Mouse (Mus musculus): ENCODE data around the gene Siah1a. TPM values are rescaled to one million over a fixed set of nuclear protein-coding genes. Genes with fewer than 3 reads are reported as not detected.

Siah1a gene
- polyA plus RNA-seq, 1 experiment from 2014 or later, result 50.8 TPM

DNA sequence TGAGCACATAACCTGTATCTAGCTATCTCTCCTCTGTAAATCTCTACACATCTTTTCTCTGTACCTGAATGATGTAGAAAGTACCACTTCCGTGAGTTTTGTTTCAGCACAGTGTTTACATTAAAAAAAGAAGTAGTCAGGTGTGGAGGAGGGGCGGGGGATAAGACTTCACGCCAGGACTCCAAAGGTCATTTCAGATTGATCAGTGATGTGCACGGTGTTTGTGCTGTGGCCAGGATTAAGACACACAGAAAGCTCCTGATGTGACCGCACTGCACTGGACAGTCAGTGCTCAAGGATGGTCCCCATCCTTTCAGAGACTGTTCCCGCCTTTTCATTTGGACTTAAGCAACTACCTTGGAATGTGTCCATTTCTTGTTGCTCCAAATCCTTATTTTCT lies 15.0 kb upstream of the Siah1a start:
- no peaks in the 10 kb centered on the region for H3K4me1 ChIP-seq (ENCODE audit: insufficient read depth)
- H3K9ac ChIP-seq, result no peak overlapping the region
- TF ChIP-seq CTCF (IDR thresholded peaks at IDR 0.05; ENCODE audit: low read depth), result no peak
- no peaks in the 10 kb centered on the region for H3K9me3 ChIP-seq (ENCODE audit: low read depth, low read length)
- no peaks in the 10 kb centered on the region for H3K36me3 ChIP-seq (ENCODE audit: insufficient read depth)
- H3K27ac ChIP-seq (ENCODE audit: low read depth), result no peak overlapping the region
- no peak overlapping the region for H3K4me3 ChIP-seq (ENCODE audit: low read depth, low read length)
- 60% methylated on average over 6 of the region's 6 CpGs for WGBS
- H3K4me2 ChIP-seq, result no peak overlapping the region
- ATAC-seq (ENCODE audit: insufficient read depth) (no peak), DNase-seq (no peak)
- no peaks in the 10 kb centered on the region for H3K27me3 ChIP-seq (ENCODE audit: insufficient read depth, low read length)

DNA sequence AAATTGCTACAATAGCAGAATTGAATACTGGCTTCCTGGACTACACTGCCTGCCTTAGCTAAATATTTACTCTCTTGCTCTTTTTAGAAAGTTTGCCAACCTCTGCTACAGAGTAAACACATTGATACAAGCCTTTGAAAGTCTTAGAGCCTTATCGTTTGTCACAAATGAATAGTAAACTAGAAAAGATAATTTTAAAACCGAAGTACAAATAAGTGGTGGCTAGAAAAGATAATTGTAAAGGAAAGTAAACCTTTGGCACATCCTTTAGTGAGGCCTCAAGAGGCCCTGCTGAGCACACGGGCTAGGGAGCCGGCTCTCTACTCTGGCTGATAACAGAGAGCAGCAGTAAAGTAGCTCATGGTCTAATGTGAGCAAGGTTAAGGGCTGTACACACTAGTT lies 13.4 kb upstream of the Siah1a start:
- peak; percentile 77; the same call in 1 of the 2 replicates for ATAC-seq (ENCODE audit: insufficient read depth)
- no peaks in the 10 kb centered on the region for H3K27me3 ChIP-seq (ENCODE audit: insufficient read depth, low read length)
- H3K9ac ChIP-seq, result no peak overlapping the region
- peak overlapping the region; percentile 63 for H3K27ac ChIP-seq (ENCODE audit: low read depth)
- H3K4me1 ChIP-seq (ENCODE audit: insufficient read depth), result no peaks in the 10 kb centered on the region
- H3K36me3 ChIP-seq (ENCODE audit: insufficient read depth), result no peaks in the 10 kb centered on the region
- 12% methylated on average over 4 of the region's 4 CpGs for WGBS
- no peak for TF ChIP-seq CTCF (IDR thresholded peaks at IDR 0.05; ENCODE audit: low read depth)
- H3K4me2 ChIP-seq, result no peak overlapping the region
- DNase-seq, result peak; percentile 73
- H3K4me3 ChIP-seq (ENCODE audit: low read depth, low read length), result no peak overlapping the region
- no peaks in the 10 kb centered on the region for H3K9me3 ChIP-seq (ENCODE audit: low read depth, low read length)

GRCm38 (mm10) chr8:86758651-86759050 lies 12.9 kb upstream of the Siah1a start:
- H3K9me3 ChIP-seq (ENCODE audit: low read depth, low read length), result no peaks in the 10 kb centered on the region
- no peak overlapping the region for H3K4me2 ChIP-seq
- WGBS, result 48% methylated on average over 3 of the region's 3 CpGs
- H3K27ac ChIP-seq (ENCODE audit: low read depth), result no peak overlapping the region
- DNase-seq (peak; percentile 17), ATAC-seq (ENCODE audit: insufficient read depth) (peak; percentile 55; the same call in 1 of the 2 replicates)
- no peaks in the 10 kb centered on the region for H3K27me3 ChIP-seq (ENCODE audit: insufficient read depth, low read length)
- no peak overlapping the region for H3K9ac ChIP-seq
- no peaks in the 10 kb centered on the region for H3K36me3 ChIP-seq (ENCODE audit: insufficient read depth)
- no peak overlapping the region for H3K4me3 ChIP-seq (ENCODE audit: low read depth, low read length)
- TF ChIP-seq CTCF (IDR thresholded peaks at IDR 0.05; ENCODE audit: low read depth), result no peak
- no peaks in the 10 kb centered on the region for H3K4me1 ChIP-seq (ENCODE audit: insufficient read depth)

DNA sequence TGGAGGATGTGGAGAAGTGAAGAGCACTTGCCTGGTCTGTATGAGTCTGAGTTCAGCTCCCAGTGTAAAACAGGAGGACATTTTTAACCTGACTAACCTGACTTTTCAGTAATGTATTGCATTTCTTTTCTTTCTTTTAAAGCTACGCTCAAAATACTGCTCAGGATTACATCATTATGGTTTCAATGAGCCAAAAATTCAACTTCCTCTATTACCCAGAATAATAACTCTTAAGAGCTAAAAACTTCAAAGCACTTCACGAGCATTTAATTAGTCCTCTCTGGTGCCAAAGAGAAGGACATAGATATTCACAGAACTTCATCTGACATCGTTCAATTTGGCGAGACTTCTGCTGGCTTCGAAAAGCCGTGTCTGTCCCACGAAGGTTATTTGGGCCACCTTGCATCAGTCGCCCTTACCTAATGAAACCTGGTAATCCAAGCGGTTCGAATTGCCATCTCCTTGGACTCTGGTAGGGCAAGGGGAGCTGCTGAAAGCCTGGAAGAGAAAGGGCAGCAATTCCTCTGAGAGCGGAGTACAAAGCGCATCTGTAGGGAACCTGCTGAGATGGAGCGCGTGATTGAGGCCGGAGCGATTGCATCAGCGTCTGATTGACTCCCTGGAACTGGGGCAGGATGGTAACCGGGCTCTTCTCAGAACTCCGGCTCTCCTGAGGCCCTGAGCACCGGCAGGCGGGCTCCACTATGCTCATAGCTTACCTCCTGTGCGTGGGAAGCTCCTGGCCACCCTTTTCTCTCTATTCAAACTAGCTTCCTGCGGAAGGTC lies 11.4 kb upstream of the Siah1a start:
- Histone ChIP-seq H3K27me3 (ENCODE audit: insufficient read depth, low read length) (no peaks in the 10 kb centered on the region), H3K4me2 (peak overlapping the region; percentile 35), H3K4me1 (ENCODE audit: insufficient read depth) (no peaks in the 10 kb centered on the region), H3K36me3 (ENCODE audit: insufficient read depth) (no peaks in the 10 kb centered on the region), H3K4me3 (ENCODE audit: low read depth, low read length) (no peak overlapping the region), H3K9ac (no peak overlapping the region), H3K9me3 (ENCODE audit: low read depth, low read length) (no peaks in the 10 kb centered on the region), H3K27ac (ENCODE audit: low read depth) (peak overlapping the region; percentile 24; the same call in 1 of the 2 replicates)
- WGBS, result 35% methylated on average over 23 of the region's 23 CpGs
- DNase-seq, result peak; percentile 37
- TF ChIP-seq CTCF (IDR thresholded peaks at IDR 0.05; ENCODE audit: low read depth), result no peak
- ATAC-seq (ENCODE audit: insufficient read depth), result no peak

- Histone ChIP-seq H3K36me3 (ENCODE audit: insufficient read depth) (no peaks in the 10 kb centered on the region), H3K27ac (ENCODE audit: low read depth) (no peak overlapping the region), H3K9me3 (ENCODE audit: low read depth, low read length) (no peaks in the 10 kb centered on the region), H3K4me3 (ENCODE audit: low read depth, low read length) (no peak overlapping the region), H3K4me1 (ENCODE audit: insufficient read depth) (0 out of 2 replicates have a peak, but pooled peaks cover 5% of the 10 kb centered on the region), H3K9ac (no peak overlapping the region), H3K4me2 (no peak overlapping the region), H3K27me3 (ENCODE audit: insufficient read depth, low read length) (no peaks in the 10 kb centered on the region)
- no peak for DNase-seq
- WGBS, result 35% methylated on average over 2 of the region's 2 CpGs
- TF ChIP-seq CTCF (IDR thresholded peaks at IDR 0.05; ENCODE audit: low read depth), result no peak
- ATAC-seq (ENCODE audit: insufficient read depth), result no peak
These were observed 4.1 kb upstream of the Siah1a start for GRCm38 (mm10) chr8:86749842-86750241.

DNA sequence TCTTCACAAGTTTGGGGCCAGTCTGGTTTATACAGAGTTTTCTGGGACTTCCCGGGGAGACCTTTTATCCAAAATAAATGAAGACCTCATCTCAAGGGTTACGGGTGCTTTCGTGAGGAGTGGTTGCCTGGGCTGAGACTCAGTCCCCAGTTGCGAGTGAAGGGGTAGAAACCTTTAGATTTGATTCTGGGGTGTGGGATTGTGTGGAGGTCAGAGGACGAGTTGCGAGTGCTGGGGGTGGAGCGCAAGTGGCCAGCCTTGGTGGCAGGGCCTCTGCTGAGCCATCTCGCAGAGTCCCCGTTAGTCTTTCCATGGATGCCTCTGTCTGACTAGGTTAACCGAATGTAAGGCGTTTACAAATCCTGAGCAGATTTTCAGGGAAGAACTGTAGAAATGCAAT lies 777 bp upstream of the Siah1a start:
- DNase-seq (peak; percentile 49), ATAC-seq (ENCODE audit: insufficient read depth) (peak; percentile 30)
- H3K27me3 ChIP-seq (ENCODE audit: insufficient read depth, low read length), result no peaks in the 10 kb centered on the region
- no peaks in the 10 kb centered on the region for H3K9me3 ChIP-seq (ENCODE audit: low read depth, low read length)
- H3K9ac ChIP-seq, result peak overlapping the region; percentile 99
- no peak for TF ChIP-seq CTCF (IDR thresholded peaks at IDR 0.05; ENCODE audit: low read depth)
- H3K36me3 ChIP-seq (ENCODE audit: insufficient read depth), result no peaks in the 10 kb centered on the region
- peak overlapping the region; percentile 84 for H3K4me2 ChIP-seq
- peak overlapping the region; percentile 97 for H3K27ac ChIP-seq (ENCODE audit: low read depth)
- H3K4me1 ChIP-seq (ENCODE audit: insufficient read depth), result peaks cover 5% of the 10 kb centered on the region; the same call in 1 of the 2 replicates
- peak overlapping the region; percentile 94 for H3K4me3 ChIP-seq (ENCODE audit: low read depth, low read length)
- 2% methylated on average over 11 of the region's 11 CpGs for WGBS

GRCm38 (mm10) chr8:86745935-86746441 lies 254 bp upstream of the Siah1a start:
- H3K36me3 ChIP-seq (ENCODE audit: insufficient read depth), result no peaks in the 10 kb centered on the region
- ATAC-seq (ENCODE audit: insufficient read depth) (peak; percentile 86), DNase-seq (peak; percentile 97)
- peaks cover 5% of the 10 kb centered on the region; the same call in 1 of the 2 replicates for H3K4me1 ChIP-seq (ENCODE audit: insufficient read depth)
- H3K27me3 ChIP-seq (ENCODE audit: insufficient read depth, low read length), result no peaks in the 10 kb centered on the region
- peak overlapping the region; percentile 97 for H3K27ac ChIP-seq (ENCODE audit: low read depth)
- H3K4me2 ChIP-seq, result peak overlapping the region; percentile 84
- peak overlapping the region; percentile 99 for H3K9ac ChIP-seq
- no peak for TF ChIP-seq CTCF (IDR thresholded peaks at IDR 0.05; ENCODE audit: low read depth)
- peak overlapping the region; percentile 94 for H3K4me3 ChIP-seq (ENCODE audit: low read depth, low read length)
- H3K9me3 ChIP-seq (ENCODE audit: low read depth, low read length), result no peaks in the 10 kb centered on the region
- 0% methylated on average over 60 of the region's 70 CpGs for WGBS
